Mouse (Mus musculus) adrenal gland, adult (tissue): Measurements from ENCODE around the gene Smarcd2.

ENCODE experiments used
- DNase-seq, 2 experiments: peaks; one replicate each; pipeline ENCODE4 v3.0.0; 2022 to 2023; ENCODE audit warnings: low spot score in 1 of 2; ENCODE audit not compliant: inconsistent age in 2 of 2

Gene Smarcd2

GRCm38 (mm10) chr11:106254767-106255166 lies 18.0 kb downstream of the Smarcd2 start:
- no peak for DNase-seq

GRCm38 (mm10) chr11:106249326-106249725 lies 23.4 kb downstream of the Smarcd2 start:
- DNase-seq = no peak

- DNase-seq = no peak
Measured at GRCm38 (mm10) chr11:106246834-106247233, 25.9 kb downstream of the Smarcd2 start.

GRCm38 (mm10) chr11:106233978-106234377 lies 38.8 kb downstream of the Smarcd2 start:
- peak in 1 of 2 experiments; percentile 32 for DNase-seq

GRCm38 (mm10) chr11:106220603-106221002 lies 52.2 kb downstream of the Smarcd2 start:
- DNase-seq = peak in 1 of 2 experiments; percentile 32

GRCm38 (mm10) chr11:106216730-106217490 lies 55.9 kb downstream of the Smarcd2 start, which contains the start of gene Ddx42:
Gene Ddx42, plus strand, starts transcription at chr11:106216926.
- peak; percentile 94 to 97 for DNase-seq

GRCm38 (mm10) chr11:106215927-106216729 lies 56.6 kb downstream of the Smarcd2 start, which contains the start of gene Ccdc47:
Gene Ccdc47, minus strand, starts transcription at chr11:106216344.
- DNase-seq = peak; percentile 97 to 98

GRCm38 (mm10) chr11:106215450-106215859 lies 57.3 kb downstream of the Smarcd2 start:
- DNase-seq = no peak

GRCm38 (mm10) chr11:106214856-106215255 lies 57.9 kb downstream of the Smarcd2 start:
- peak in 1 of 2 experiments; percentile 40 for DNase-seq
